Mouse (Mus musculus) lung, embryonic 14.5 days (tissue): ENCODE measurements around the gene Abcb5. TPM values are rescaled to one million over a fixed set of nuclear protein-coding genes. Genes with fewer than 3 reads are reported as not detected.
A peak's percentile ranks its signal among the peaks of the same experiment; 100 is the strongest.

Source experiments
- ATAC-seq: fragments of 200-750 bp; cut with Nextera tagmentation; 2 replicates; pipeline ENCODE4 v1.8.0; 2017; ENCODE audit warnings: mild to moderate bottlenecking, moderate TSS enrichment, moderate library complexity; ENCODE audit not compliant: insufficient read depth
- DNase-seq: peaks from one replicate; pipeline ENCODE4 v3.0.0-alpha.2; 2015
- H3K27ac ChIP-seq: fragments of 300-500 bp; sonication (generic); 2 replicates; pipeline ENCODE4 v1.5.1; 2014; ENCODE audit warnings: low read depth, mild to moderate bottlenecking, moderate library complexity
- H3K27me3 ChIP-seq: fragments of 300-500 bp; sonication (generic); 2 replicates; pipeline ENCODE4 v1.6.1; 2014; ENCODE audit warnings: low read length, control low read depth; ENCODE audit not compliant: insufficient read depth
- H3K36me3 ChIP-seq: fragments of 300-500 bp; sonication (generic); 2 replicates; pipeline ENCODE4 v1.6.1; 2014; ENCODE audit warnings: control low read depth; ENCODE audit not compliant: insufficient read depth
- H3K4me1 ChIP-seq: fragments of 300-500 bp; sonication (generic); 2 replicates; pipeline ENCODE4 v1.6.1; 2014; ENCODE audit warnings: antibody characterized with exemption, control low read depth; ENCODE audit not compliant: insufficient read depth
- H3K4me2 ChIP-seq: fragments of 300-500 bp; sonication (generic); 2 replicates; pipeline ENCODE4 v1.6.1; 2014; ENCODE audit warnings: mild to moderate bottlenecking
- H3K4me3 ChIP-seq: fragments of 300-500 bp; sonication (generic); 2 replicates; pipeline ENCODE4 v1.5.1; 2014; ENCODE audit warnings: low read depth, low read length
- H3K9ac ChIP-seq: fragments of 300-500 bp; sonication (generic); 2 replicates; pipeline ENCODE4 v1.6.1; 2014
- H3K9me3 ChIP-seq: fragments of 300-500 bp; sonication (generic); 2 replicates; pipeline ENCODE4 v1.6.1; 2016; ENCODE audit warnings: low read depth, low read length, control low read depth
- CTCF ChIP-seq: IDR thresholded peaks from 2 replicates; pipeline ENCODE4 v1.5.1; 2016; ENCODE audit warnings: antibody characterized with exemption, low read depth
- WGBS: fragments of 180-500 bp; shearing (Covaris S2); extraction: QIAGEN DNeasy Blood & Tissue Kit; methylation state at CpG from one replicate; pipeline ENCODE4 v1.1.7; 2014; 5-methylcytosine and 5-hydroxymethylcytosine counted together
- polyA plus RNA-seq: library from polyadenylated mRNA; unstranded; fragments of >200 nt; fragmentation: Nextera tagmentation; extraction: Ambion mirVana; gene quantifications from 2 replicates; pipeline ENCODE4 v1.2.1, GENCODE M21; 2014

The Abcb5 gene
- polyA plus RNA-seq, 1 experiment from 2014 or later = not detected

GRCm38 (mm10) chr12:118836411-118837341, 129.5 kb downstream of the Abcb5 start:
- Histone ChIP-seq H3K27ac (no peak overlapping the region), H3K9me3 (no peaks in the 10 kb centered on the region), H3K9ac (peak overlapping the region; percentile 25; the same call in 1 of the 2 replicates), H3K36me3 (no peaks in the 10 kb centered on the region), H3K4me1 (no peaks in the 10 kb centered on the region), H3K4me3 (peak overlapping the region; percentile 55), H3K4me2 (peak overlapping the region; percentile 76), H3K27me3 (peaks cover 66% of the 10 kb centered on the region)
- TF ChIP-seq CTCF = no peak
- under 1% methylated on average over 71 of the region's 72 CpGs for WGBS
- ATAC-seq = peak; percentile 94
- peak; percentile 65 for DNase-seq

DNA sequence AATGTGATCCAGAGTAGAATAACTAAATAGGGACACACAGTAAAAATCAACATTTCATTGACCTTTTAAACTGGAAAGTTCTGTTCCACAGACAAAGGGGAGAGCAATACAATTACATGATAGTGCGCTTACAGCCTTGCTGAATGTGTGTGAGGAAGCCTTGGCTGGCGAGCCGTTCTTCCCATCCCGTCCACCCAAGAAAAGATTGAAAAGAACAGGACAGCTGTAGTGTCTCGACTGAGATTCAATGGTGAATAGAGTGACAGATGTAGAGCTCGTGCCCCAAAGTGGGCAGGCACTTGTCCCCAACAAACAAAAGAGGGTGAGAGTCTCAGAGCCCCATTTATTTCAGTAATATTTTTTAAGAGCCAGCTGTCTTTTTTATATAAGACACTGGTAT, 136.3 kb downstream of the Abcb5 start:
- ATAC-seq (no peak), DNase-seq (no peak)
- WGBS = 81% methylated on average over 6 of the region's 6 CpGs
- Histone ChIP-seq H3K27me3 (peaks cover under 1% of the 10 kb centered on the region; the same call in 1 of the 2 replicates), H3K9ac (no peak overlapping the region), H3K4me3 (no peak overlapping the region), H3K36me3 (no peaks in the 10 kb centered on the region), H3K9me3 (no peaks in the 10 kb centered on the region), H3K4me2 (no peak overlapping the region), H3K4me1 (no peaks in the 10 kb centered on the region), H3K27ac (no peak overlapping the region)
- TF ChIP-seq CTCF = no peak

Other genes with a start within 250 kb of the Abcb5 start
- not detected in 2 replicates for gene Sp8, start 120.1 kb downstream of the Abcb5 start, polyA plus RNA-seq